29 mouse cellular contexts compared by ENCODE assay signal in genomic region chr7:4693004-4693403, GRCm38 (mm10). TPM values are rescaled to one million over a fixed set of nuclear protein-coding genes. Genes with fewer than 3 reads are reported as not detected.
"Had no signal": no experiment of that assay in that cellular context is flagged by ENCODE, and none has a peak within 500 bp of the region (broad histone marks: within the 10 kb centered on the region; RNA-seq: fewer than 3 reads in every experiment).

No protein-coding gene starts in this region.

- H3K4me3 ChIP-seq: heart, adult 2 months; heart, embryonic 12.5 days; hindbrain, embryonic 15.5 days; layer of hippocampus, adult 2 months; limb, embryonic 13.5 days; limb, embryonic 15.5 days; liver, embryonic 12.5 days had no signal

- H3K9me3 ChIP-seq: heart, embryonic 12.5 days; hindbrain, embryonic 13.5 days; hindbrain, embryonic 15.5 days; limb, embryonic 13.5 days; limb, embryonic 15.5 days; liver, embryonic 12.5 days had no signal

- H3K27ac ChIP-seq: heart, adult 2 months; hindbrain, embryonic 13.5 days; hindbrain, embryonic 15.5 days; hindbrain, postnatal 0 days; layer of hippocampus, adult 2 months; limb, embryonic 13.5 days; limb, embryonic 15.5 days; liver, embryonic 12.5 days; liver, embryonic 14.5 days had no signal

- ATAC-seq: hindbrain, postnatal 0 days; intestine, postnatal 0 days; liver, embryonic 12.5 days had no signal

- H3K4me2 ChIP-seq: heart, embryonic 12.5 days; hindbrain, embryonic 15.5 days; limb, embryonic 15.5 days; liver, embryonic 12.5 days had no signal

- H3K27me3 ChIP-seq: heart, embryonic 12.5 days; hindbrain, embryonic 13.5 days; hindbrain, embryonic 15.5 days; limb, embryonic 13.5 days; limb, embryonic 15.5 days had no signal

- H3K9ac ChIP-seq: heart, embryonic 12.5 days; limb, embryonic 13.5 days; limb, embryonic 15.5 days; liver, embryonic 12.5 days; liver, embryonic 14.5 days had no signal

- DNase-seq: gastrocnemius, postnatal 14 days; gastrocnemius, postnatal 36 days; heart, adult 11 months; heart, adult 2 months; heart, postnatal 10 days; heart, postnatal 36 days; kidney, adult 18-20 months; kidney, adult 8-10 months; kidney, postnatal 10 days; kidney, postnatal 25 days; kidney, postnatal 4 days; layer of hippocampus, postnatal 36 days; left cerebral cortex, postnatal 4 days had no signal

RNA-seq across cellular contexts. Expression of gene Tmem150b, which starts 32.0 kb away (rescaled TPM):
- total RNA-seq: gastrocnemius, adult 18-20 months; gastrocnemius, adult 8-10 months; gastrocnemius, postnatal 36 days; heart, adult 2 months; hindbrain, postnatal 0 days; layer of hippocampus, postnatal 10 days; left cerebral cortex, adult 18-20 months; left cerebral cortex, postnatal 10 days; left cerebral cortex, postnatal 25 days; left cerebral cortex, postnatal 4 days had no signal
- polyA plus RNA-seq: heart, embryonic 12.5 days had no signal
